Mouse (Mus musculus) lung, postnatal 0 days (tissue): ENCODE measurements around the gene Pi4kb.
"Not testable (repeated sequence)": the region's sequence is repeated elsewhere in the genome, so short reads cannot be mapped to it uniquely, and the experiment has no call there.

Source experiments
- CTCF ChIP-seq: IDR thresholded peaks from 2 replicates; pipeline ENCODE4 v1.5.1; 2016; ENCODE audit warnings: antibody characterized with exemption, mild to moderate bottlenecking
- EP300 ChIP-seq: IDR thresholded peaks from 2 replicates; pipeline ENCODE4 v1.6.1; 2016; ENCODE audit warnings: antibody characterized with exemption, mild to moderate bottlenecking, control low read depth

GRCm38 (mm10) chr3:94926301-94926736 lies 48.2 kb upstream of the Pi4kb start:
- not testable (repeated sequence) for TF ChIP-seq CTCF, EP300
